Mouse (Mus musculus): ENCODE measurements at regions not wholly inside any gene's neighbourhood (a gene's known extent, or its start where the extent isn't known, plus 50 kb on each side); places are given as distances from the start of the nearest gene placed in this dataset.

- in situ Hi-C loops (cut with MboI; ENCODE audit: low sequenced_read_pairs in 2 of 2, unreplicated experiment in 2 of 2), result no loop called here
- Histone ChIP-seq H3K4me3 (ENCODE audit: insufficient read depth in 1 of 2, low read depth in 1 of 2, low read length in 2 of 2, poor library complexity in 1 of 2, severe bottlenecking in 1 of 2) (no peak overlapping the region), H3K36me3 (ENCODE audit: control insufficient read depth, insufficient read depth, low read length, poor library complexity, severe bottlenecking) (no peaks in the 10 kb centered on the region), H3K9me3 (ENCODE audit: control insufficient read depth, insufficient read depth, low read depth, low read length) (no peaks in the 10 kb centered on the region), H3K9ac (ENCODE audit: insufficient read depth, low read depth, low read length, poor library complexity, severe bottlenecking) (no peak overlapping the region), H3K4me1 (ENCODE audit: control insufficient read depth in 2 of 2, insufficient read depth in 2 of 2, low read length in 2 of 2, poor library complexity in 1 of 2) (no peaks in the 10 kb centered on the region), H3K27ac (ENCODE audit: insufficient read depth, low read depth, low read length, poor library complexity, severe bottlenecking) (no peak overlapping the region)
- no peak for TF ChIP-seq ZNF384 (IDR thresholded peaks at IDR 0.05; ENCODE audit: low read depth, low read length)
- no peak for TF ChIP-seq CHD2 (IDR thresholded peaks at IDR 0.05; ENCODE audit: low read depth, low read length)
- no peak for TF ChIP-seq HCFC1 (IDR thresholded peaks at IDR 0.05; ENCODE audit: borderline replicate concordance, insufficient read depth, low read length)
- no peak for TF ChIP-seq MAFK (IDR thresholded peaks at IDR 0.05; ENCODE audit: insufficient read depth, low read depth, low read length)
- no peak for TF ChIP-seq ZC3H11A (IDR thresholded peaks at IDR 0.05; ENCODE audit: borderline replicate concordance, low read depth, low read length)
- DNase-seq (ENCODE audit: low read depth, low spot score), result no peak
Observed at GRCm38 (mm10) chr15:63559293-63559692, 285.7 kb downstream of the Gsdmc2 start.

GRCm38 (mm10) chr15:63558691-63559090, 286.3 kb downstream of the Gsdmc2 start:
- H3K9ac ChIP-seq (ENCODE audit: insufficient read depth, low read depth, low read length, poor library complexity, severe bottlenecking), result no peak overlapping the region
- DNase-seq (ENCODE audit: low read depth, low spot score), result no peak
- in situ Hi-C loops (cut with MboI; ENCODE audit: low sequenced_read_pairs in 2 of 2, unreplicated experiment in 2 of 2), result no loop called here

GRCm38 (mm10) chr15:63557816-63558215, 287.2 kb downstream of the Gsdmc2 start:
- Histone ChIP-seq H3K4me1 (ENCODE audit: control insufficient read depth in 2 of 2, insufficient read depth in 2 of 2, low read length in 2 of 2, poor library complexity in 1 of 2) (no peaks in the 10 kb centered on the region), H3K36me3 (ENCODE audit: control insufficient read depth, insufficient read depth, low read length, poor library complexity, severe bottlenecking) (no peaks in the 10 kb centered on the region), H3K27ac (ENCODE audit: insufficient read depth, low read depth, low read length, poor library complexity, severe bottlenecking) (no peak overlapping the region), H3K9me3 (ENCODE audit: control insufficient read depth, insufficient read depth, low read depth, low read length) (no peaks in the 10 kb centered on the region), H3K9ac (ENCODE audit: insufficient read depth, low read depth, low read length, poor library complexity, severe bottlenecking) (no peak overlapping the region), H3K4me3 (ENCODE audit: insufficient read depth in 1 of 2, low read depth in 1 of 2, low read length in 2 of 2, poor library complexity in 1 of 2, severe bottlenecking in 1 of 2) (no peak overlapping the region)
- DNase-seq (ENCODE audit: low read depth, low spot score), result no peak
- in situ Hi-C loops (cut with MboI; ENCODE audit: low sequenced_read_pairs in 2 of 2, unreplicated experiment in 2 of 2), result no loop called here
- TF ChIP-seq ZC3H11A (IDR thresholded peaks at IDR 0.05; ENCODE audit: borderline replicate concordance, low read depth, low read length), result no peak
- no peak for TF ChIP-seq MAFK (IDR thresholded peaks at IDR 0.05; ENCODE audit: insufficient read depth, low read depth, low read length)
- no peak for TF ChIP-seq HCFC1 (IDR thresholded peaks at IDR 0.05; ENCODE audit: borderline replicate concordance, insufficient read depth, low read length)
- TF ChIP-seq ZNF384 (IDR thresholded peaks at IDR 0.05; ENCODE audit: low read depth, low read length), result no peak
- no peak for TF ChIP-seq CHD2 (IDR thresholded peaks at IDR 0.05; ENCODE audit: low read depth, low read length)

More at GRCm38 (mm10) chr15:63558691-63559090, 286.3 kb downstream of the Gsdmc2 start:
- Histone ChIP-seq H3K9me3 (ENCODE audit: control insufficient read depth, insufficient read depth, low read depth, low read length) (no peaks in the 10 kb centered on the region), H3K4me1 (ENCODE audit: control insufficient read depth in 2 of 2, insufficient read depth in 2 of 2, low read length in 2 of 2, poor library complexity in 1 of 2) (no peaks in the 10 kb centered on the region), H3K36me3 (ENCODE audit: control insufficient read depth, insufficient read depth, low read length, poor library complexity, severe bottlenecking) (no peaks in the 10 kb centered on the region), H3K27ac (ENCODE audit: insufficient read depth, low read depth, low read length, poor library complexity, severe bottlenecking) (no peak overlapping the region), H3K4me3 (ENCODE audit: insufficient read depth in 1 of 2, low read depth in 1 of 2, low read length in 2 of 2, poor library complexity in 1 of 2, severe bottlenecking in 1 of 2) (no peak overlapping the region)
- no peak for TF ChIP-seq CHD2 (IDR thresholded peaks at IDR 0.05; ENCODE audit: low read depth, low read length)
- no peak for TF ChIP-seq HCFC1 (IDR thresholded peaks at IDR 0.05; ENCODE audit: borderline replicate concordance, insufficient read depth, low read length)
- no peak for TF ChIP-seq MAFK (IDR thresholded peaks at IDR 0.05; ENCODE audit: insufficient read depth, low read depth, low read length)
- TF ChIP-seq ZC3H11A (IDR thresholded peaks at IDR 0.05; ENCODE audit: borderline replicate concordance, low read depth, low read length), result no peak
- TF ChIP-seq ZNF384 (IDR thresholded peaks at IDR 0.05; ENCODE audit: low read depth, low read length), result no peak

- H3K9ac ChIP-seq (ENCODE audit: insufficient read depth, low read depth, low read length, poor library complexity, severe bottlenecking), result no peak overlapping the region
- in situ Hi-C loops (cut with MboI; ENCODE audit: low sequenced_read_pairs in 2 of 2, unreplicated experiment in 2 of 2), result no loop called here
- H3K27ac ChIP-seq (ENCODE audit: insufficient read depth, low read depth, low read length, poor library complexity, severe bottlenecking), result no peak overlapping the region
- no peaks in the 10 kb centered on the region for H3K9me3 ChIP-seq (ENCODE audit: control insufficient read depth, insufficient read depth, low read depth, low read length)
- DNase-seq (ENCODE audit: low read depth, low spot score), result no peak
- H3K4me3 ChIP-seq (ENCODE audit: insufficient read depth in 1 of 2, low read depth in 1 of 2, low read length in 2 of 2, poor library complexity in 1 of 2, severe bottlenecking in 1 of 2), result no peak overlapping the region
- TF ChIP-seq ZC3H11A (IDR thresholded peaks at IDR 0.05; ENCODE audit: borderline replicate concordance, low read depth, low read length) (no peak), CHD2 (IDR thresholded peaks at IDR 0.05; ENCODE audit: low read depth, low read length) (no peak), HCFC1 (IDR thresholded peaks at IDR 0.05; ENCODE audit: borderline replicate concordance, insufficient read depth, low read length) (no peak), ZNF384 (IDR thresholded peaks at IDR 0.05; ENCODE audit: low read depth, low read length) (no peak), MAFK (IDR thresholded peaks at IDR 0.05; ENCODE audit: insufficient read depth, low read depth, low read length) (no peak)
- no peaks in the 10 kb centered on the region for H3K36me3 ChIP-seq (ENCODE audit: control insufficient read depth, insufficient read depth, low read length, poor library complexity, severe bottlenecking)
- no peaks in the 10 kb centered on the region for H3K4me1 ChIP-seq (ENCODE audit: control insufficient read depth in 2 of 2, insufficient read depth in 2 of 2, low read length in 2 of 2, poor library complexity in 1 of 2)
Observed at GRCm38 (mm10) chr15:63553597-63553996, 291.4 kb downstream of the Gsdmc2 start.

All from ES-E14 (cell line).